Mouse (Mus musculus): ENCODE measurements around the gene Bax.

- TF ChIP-seq CHD2 (IDR thresholded peaks at IDR 0.05; ENCODE audit: low read length) (no peak), RCOR1 (IDR thresholded peaks at IDR 0.05; ENCODE audit: low read depth, low read length) (no peak), CTCF (IDR thresholded peaks at IDR 0.05 in 2 of 3, conservative IDR thresholded peaks at IDR 0.05 in 1 of 3; ENCODE audit: control insufficient read depth in 1 of 3, insufficient read depth in 1 of 3, low read depth in 2 of 3, low read length in 3 of 3, poor library complexity in 1 of 3, severe bottlenecking in 1 of 3) (no peak), HCFC1 (IDR thresholded peaks at IDR 0.05; ENCODE audit: low read depth, low read length) (no peak), ETS1 (IDR thresholded peaks at IDR 0.05; ENCODE audit: low read depth, low read length) (no peak), POLR2AphosphoS2 (IDR thresholded peaks at IDR 0.05; ENCODE audit: low read length) (no peak), POLR2A (IDR thresholded peaks at IDR 0.05; ENCODE audit: control insufficient read depth in 1 of 2, insufficient read depth in 1 of 2, low read depth in 1 of 2, low read length in 2 of 2, poor library complexity in 1 of 2) (no peak), ZC3H11A (IDR thresholded peaks at IDR 0.05; ENCODE audit: low read depth, low read length) (no peak), GABPA (IDR thresholded peaks at IDR 0.05; ENCODE audit: low read depth, low read length) (no peak), NELFE (IDR thresholded peaks at IDR 0.05; ENCODE audit: low read depth, low read length) (no peak), SIN3A (IDR thresholded peaks at IDR 0.05; ENCODE audit: low read length) (no peak)
Observed at GRCm38 (mm10) chr7:45436444-45436843, 30.3 kb downstream of the Bax start.
